Mouse (Mus musculus): ENCODE data around the gene Prkag3.

- TF ChIP-seq CTCF (IDR thresholded peaks at IDR 0.05; ENCODE audit: low read depth): no peak
- no peak for TF ChIP-seq EP300 (IDR thresholded peaks at IDR 0.05; ENCODE audit: low read depth)
Observed at GRCm38 (mm10) chr1:74718113-74718512, 30.9 kb downstream of the Prkag3 start.

Data from liver, postnatal 0 days (tissue).